Mouse (Mus musculus) kidney, postnatal 14 days (tissue): ENCODE data around the gene 4930519G04Rik.
A peak's percentile ranks its signal among the peaks of the same experiment; 100 is the strongest.
"Not testable (repeated sequence)": the region's sequence is repeated elsewhere in the genome, so short reads cannot be mapped to it uniquely, and the experiment has no call there.

Experiments
- DNase-seq: peaks from one replicate; pipeline ENCODE4 v3.0.0; 2022; ENCODE audit warnings: mixed read lengths

4930519G04Rik gene

DNA sequence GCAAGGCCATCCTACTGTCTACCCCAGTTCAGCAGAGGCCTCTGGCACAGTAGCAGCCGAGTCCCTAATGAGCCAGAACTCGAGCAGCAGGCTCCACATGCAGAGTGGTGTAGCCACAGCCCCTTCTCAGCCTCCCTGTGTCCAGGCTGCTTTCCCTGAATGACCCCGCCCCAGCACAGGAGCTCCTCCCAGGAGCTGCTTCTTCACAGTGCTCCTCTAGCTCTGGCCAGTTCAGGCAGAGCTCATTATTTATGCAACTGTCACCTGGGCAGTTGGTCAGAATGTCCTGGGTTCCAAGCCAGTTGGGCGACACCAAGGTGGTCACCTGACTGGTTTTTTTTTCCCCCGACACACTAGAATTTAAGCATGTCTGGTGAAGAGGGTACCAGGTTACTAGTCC lies at the start of gene 4930519G04Rik:
Gene 4930519G04Rik, plus strand, starts transcription at position 301 of the 400 bp plus-strand sequence.
- DNase-seq: not testable (repeated sequence)

DNA sequence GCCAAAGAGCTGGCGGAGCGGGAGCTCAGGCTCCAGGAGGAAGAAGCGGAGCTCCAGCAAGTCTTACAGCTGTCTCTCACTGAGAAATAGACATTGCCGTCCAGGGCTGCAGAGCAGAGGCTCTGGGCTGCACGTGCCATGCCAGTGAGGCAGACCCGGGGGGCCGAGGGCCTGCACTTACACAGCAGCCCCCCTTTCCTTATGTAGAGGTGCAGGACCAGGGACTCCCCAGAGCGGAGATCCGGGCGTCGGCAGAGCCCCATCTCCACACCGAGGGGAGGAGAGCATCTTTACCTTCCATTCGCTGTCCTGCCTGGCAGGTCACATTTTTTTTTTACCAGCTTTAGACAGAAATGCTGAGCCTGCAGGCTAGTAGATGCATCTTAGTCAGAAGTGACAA lies 49.1 kb upstream of the 4930519G04Rik start:
- DNase-seq: no peak

DNA sequence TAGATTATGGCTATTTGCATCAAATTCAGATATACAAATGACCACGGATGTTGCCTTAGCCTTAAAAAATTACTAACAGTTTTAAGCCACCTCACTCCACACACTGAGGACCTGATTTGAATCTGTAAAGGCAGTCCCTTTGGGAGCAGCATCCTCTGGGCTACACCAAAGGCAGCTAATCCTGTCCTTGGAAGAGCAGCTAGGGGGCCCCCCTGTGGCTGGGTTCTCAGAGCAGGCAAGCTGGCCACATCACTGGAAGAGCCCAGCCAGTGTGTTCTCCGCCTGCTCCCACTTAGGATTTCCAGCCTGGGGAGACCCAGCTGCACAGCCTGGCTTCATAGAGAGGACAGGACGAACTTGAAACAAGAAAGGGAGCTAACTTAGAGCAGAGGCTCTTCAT lies 48.5 kb upstream of the 4930519G04Rik start:
- DNase-seq: peak; percentile 57

DNA sequence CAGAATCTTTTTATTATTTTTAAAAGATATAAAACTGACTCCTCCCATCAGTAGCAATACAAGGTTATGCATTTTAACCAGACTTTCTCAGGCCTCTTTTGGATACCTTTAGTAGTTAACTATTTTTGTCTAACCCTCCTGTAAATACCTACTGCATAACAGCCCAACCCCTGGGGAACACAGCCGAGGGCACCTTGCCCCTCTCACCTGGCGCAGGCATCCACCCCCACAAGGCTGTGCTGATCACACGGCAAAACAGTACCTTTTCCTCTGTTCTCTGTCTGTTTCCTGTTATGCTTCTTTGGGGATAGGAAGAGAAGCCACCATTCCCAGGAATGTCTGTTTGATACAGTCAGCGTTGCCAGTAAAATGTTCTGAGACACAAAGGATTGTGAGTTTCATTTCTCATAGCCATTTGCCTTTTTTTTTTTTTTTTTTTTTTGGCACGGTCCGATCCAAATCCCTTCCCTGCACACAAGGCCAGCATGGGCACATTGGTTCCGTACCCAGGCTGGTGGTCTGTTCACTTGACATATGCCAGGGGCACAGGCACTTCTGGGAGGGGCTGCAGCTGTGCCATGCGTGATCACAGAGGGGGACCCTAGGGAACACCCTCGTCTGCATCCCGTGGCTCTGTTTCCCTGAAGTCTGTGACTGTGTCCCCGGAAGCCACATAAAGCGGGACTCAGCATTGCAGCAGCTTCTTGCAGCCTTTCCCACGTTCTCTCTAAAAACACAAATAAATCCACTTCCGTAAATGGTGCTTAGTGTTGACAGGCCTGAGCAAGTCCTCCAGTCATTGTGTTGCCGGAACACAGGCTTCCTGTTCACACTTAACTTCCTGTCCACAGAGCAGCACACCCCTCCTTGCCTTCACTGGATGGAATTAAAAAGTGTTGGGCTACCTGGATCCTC lies 47.8 kb upstream of the 4930519G04Rik start:
- DNase-seq: peak; percentile 41

DNA sequence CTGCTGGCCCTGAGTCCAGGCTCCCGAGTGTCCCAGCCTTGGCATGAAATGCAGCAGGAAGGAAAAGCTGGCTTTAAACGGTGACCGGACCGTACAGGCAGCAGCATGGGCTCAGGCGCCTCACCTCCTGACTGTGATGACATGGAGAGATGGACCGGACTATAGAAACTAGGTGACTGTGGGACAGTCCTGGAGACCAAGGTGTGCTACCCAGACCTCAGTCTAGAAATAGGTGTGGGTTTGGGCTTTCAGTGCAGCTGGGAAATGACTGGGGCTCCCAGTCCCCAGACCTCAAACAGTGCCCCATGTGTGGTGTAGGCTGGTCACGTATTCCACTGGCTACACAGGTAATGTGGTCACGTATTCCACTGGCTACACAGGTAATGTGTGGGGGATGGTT lies 46.8 kb upstream of the 4930519G04Rik start:
- no peak for DNase-seq

DNA sequence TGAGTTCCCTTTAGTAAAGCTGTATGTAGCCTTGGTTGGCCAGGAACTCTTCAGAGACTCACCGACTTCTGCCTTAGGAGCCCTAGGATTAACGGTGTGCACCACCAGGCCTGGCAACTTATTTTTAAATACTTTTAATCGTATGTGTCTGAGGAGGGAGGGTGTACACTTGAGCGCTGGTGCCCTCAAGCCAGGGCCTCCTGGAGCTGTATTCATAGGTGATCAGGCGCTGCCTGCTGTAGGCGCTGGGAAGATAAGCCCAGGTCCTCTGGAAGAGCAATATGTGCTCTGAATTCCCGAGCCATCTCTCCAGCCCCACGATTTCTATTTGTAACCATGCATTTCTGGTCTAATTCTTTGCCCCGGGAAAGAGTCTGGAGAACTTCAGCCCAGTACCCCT lies 46.4 kb upstream of the 4930519G04Rik start:
- DNase-seq: no peak

DNA sequence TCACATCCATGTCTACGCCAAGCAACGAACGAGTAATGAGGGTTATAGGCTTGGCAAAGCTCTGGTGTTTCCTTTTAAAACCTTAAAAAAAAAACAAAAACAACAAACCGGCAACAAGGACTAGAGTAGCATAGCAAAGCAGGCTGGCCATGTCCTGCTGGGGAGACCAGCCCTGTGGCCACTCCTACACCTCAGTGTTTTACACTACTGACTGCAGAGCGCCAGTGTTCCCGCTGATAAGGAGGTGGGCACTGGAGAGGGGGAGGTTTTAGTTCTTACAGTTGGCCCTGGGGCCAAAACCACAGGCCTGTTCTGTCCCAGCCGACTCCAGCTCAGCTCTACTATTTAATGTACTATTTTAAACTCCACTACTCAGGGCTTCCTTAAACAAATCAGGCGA lies 46.0 kb upstream of the 4930519G04Rik start:
- no peak for DNase-seq

DNA sequence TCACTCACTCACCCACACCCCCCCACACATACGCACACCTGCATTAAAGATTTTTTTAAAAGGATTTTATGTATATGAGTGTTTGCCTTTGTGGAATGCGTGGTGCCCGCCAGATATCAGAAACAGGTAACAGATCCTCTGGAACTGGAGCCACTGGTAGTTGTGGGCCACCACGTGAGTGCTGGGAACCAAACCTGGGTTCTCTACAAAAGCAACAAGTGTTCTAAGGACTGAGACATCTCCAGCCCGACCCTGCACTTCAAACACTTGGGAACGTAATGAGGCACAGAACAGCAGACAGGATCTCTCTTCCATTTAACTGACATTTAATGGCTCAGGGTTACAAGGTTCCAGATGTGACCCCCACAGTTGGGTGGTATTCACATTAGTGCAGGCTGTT lies 45.6 kb upstream of the 4930519G04Rik start:
- DNase-seq: no peak

DNA sequence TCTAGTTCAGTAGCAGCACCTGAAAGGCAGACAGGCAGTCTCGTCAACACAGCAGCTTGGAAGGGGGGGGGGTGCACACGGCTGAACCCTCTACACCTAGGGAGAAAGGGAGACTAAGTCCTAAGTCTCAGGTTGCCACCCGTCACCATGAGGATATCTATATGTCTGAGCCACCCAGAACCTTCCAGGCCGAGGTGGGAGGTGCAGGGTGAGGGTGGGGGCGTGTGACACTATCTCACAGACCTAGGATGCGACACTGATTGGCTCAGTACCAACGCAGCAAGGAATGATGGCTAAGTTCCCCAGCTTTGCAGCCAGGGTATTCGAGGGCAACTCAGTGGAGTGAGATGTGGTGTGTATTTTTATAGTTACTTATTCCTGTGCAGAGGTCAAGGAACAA lies 45.1 kb upstream of the 4930519G04Rik start:
- DNase-seq: no peak

DNA sequence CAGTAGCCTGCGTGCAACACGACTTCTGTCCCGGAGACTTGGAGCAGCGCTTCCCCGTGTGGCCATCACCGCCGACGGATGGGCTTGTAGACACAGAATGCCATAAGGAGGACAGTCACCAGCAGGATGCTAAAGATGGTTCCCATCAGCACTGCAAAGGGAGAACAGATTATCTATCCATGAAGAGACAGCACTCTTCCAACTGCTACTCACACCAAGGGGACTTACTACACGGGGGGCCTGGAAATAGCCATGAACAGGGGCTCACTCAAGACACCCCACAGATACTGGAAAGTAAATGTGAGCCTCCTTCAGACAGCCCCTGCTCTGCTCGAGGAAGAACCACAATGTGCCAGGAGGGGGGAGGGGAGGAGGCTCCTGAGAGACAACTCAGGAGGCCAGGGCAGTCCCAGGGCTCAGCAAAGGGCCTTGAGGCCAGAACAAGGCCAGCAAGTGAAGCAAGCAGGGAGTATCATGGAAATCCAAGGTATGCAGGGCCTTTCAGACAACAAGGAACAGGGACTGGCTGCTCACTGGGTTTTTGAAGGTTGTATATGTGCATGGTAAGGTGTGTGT lies 44.2 kb upstream of the 4930519G04Rik start:
- no peak for DNase-seq

DNA sequence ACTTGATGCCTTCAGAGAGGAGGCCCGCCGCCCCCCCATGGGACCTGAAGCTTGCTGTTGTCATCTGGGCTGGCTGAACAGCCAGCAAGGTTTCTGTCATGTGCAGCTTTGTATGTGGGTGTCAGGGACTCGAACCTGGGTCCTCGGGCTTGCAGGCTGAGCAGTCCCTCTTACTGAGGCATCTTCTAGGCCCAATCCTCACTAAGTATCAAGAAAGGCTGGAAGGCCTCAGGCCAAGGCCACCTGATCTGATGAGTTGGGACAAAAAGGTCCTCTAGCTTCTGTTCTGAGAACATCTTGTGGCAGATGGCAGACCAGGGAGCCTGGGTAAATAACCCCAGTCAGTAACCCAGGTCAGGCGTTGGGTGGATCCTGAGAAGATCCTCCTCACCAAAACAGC lies 43.6 kb upstream of the 4930519G04Rik start:
- DNase-seq: no peak

DNA sequence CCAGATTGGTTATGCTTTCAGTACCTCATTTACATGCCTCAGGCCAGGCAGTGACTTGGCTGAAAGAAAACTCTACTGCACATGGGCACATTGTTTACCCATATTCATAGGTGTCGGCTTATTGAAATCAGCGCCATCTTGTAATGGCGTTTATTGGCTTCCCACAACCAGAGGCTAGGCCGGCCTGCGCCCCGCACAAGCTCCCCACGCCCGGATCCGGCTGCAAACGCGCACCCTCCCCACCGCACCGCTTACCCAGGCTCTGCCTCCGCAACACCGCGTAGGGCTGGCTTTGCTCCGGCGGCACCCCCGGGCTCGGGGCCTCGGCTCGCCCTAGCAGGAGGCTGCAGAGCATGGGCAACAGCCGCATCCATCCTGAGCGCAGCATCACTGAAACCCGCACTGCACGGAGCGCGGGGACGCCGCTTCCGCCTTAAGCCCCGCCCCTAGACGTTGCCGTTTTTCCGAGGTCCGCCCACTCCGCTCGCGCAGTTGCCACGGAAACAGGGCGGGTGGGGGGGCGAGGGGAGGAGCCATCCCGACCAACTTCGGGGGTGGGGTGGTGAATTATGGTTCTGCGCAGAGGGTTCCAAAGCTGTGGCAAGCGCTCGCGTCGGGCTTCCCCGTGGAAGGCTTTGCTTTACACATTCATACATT lies 39.8 kb upstream of the 4930519G04Rik start:
- peak; percentile 91 for DNase-seq

DNA sequence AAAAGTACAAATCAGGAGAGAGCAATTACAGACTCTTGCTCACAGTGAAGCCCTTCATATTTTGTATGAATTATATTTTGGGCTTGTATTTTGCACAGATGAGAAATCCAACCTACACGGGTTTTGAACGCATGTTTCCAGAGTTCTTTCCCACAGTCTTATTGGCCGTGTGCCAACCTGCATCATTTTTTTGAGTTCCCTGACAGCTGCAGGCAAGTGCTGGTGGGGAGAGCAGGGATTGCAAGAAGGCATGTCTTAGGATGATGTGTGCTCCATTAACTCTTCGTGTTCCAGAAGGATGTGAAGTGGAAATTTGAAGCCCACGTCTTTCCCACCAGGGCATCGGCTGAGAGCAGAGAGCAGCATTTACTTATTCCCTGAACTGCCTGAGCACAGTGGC lies 36.9 kb upstream of the 4930519G04Rik start:
- no peak for DNase-seq

DNA sequence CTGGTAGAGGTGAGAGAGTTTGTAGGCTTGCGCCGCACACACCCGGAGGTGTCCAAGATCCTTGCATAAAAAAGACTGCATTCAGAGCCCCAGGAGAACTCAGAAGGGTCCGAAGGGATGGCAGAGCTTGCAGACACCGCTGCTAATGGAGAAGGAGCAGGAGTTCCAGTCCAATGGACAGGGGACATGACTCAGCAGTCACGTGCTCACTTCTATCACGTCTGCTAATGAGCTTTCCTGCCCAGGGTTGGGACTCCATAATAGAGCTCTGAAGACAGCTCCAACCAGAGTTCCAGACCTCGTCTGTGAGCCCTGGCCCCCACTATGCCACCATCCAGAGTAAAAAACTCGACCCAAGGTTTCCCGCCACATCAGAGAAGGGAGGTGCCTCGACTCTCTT lies 35.3 kb upstream of the 4930519G04Rik start:
- DNase-seq: no peak

DNA sequence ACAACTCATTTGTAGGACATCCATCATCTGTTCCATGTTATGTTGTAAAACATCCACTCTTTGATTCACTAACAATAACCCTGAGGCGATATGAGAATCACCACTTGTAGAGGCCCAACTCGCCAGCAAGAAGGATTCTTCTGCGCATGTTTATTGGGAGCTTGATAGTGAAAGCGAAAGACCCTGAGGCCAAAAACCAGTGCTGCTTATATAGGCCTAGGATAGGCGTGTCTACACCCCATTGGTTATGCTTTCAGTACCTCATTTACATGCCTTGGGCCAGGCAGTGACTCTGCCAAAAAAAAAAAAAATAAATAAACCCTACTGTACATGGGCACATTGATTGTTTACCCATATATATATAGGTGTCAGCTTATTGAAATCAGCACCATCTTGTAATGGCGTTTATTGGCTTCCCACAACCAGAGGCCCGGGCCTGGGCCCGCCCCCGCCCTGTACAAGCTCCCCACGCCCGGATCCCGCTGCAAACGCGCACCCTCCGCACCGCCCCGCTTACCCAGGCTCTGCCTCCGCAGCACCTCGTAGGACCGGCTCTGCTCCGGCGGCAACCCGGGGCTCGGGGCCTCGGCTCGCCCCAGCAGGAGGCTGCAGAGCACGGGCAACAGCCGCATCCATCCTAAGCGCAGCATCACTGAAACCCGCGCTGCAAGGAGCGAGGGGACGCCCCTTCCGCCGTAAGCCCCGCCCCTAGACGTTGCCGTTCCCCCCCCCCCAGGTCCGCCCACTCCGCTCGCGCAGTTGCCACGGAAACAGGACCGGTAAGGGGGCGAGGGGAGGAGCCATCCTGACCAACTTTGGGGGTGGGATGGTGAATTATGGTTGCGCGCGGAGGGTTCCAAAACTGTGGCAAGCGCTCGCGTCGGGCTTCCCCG lies 30.4 kb upstream of the 4930519G04Rik start, which contains the start of gene 1500011B03Rik:
Gene 1500011B03Rik, minus strand, starts transcription at position 673 of the 893 bp plus-strand sequence.
- DNase-seq: peak; percentile 80

DNA sequence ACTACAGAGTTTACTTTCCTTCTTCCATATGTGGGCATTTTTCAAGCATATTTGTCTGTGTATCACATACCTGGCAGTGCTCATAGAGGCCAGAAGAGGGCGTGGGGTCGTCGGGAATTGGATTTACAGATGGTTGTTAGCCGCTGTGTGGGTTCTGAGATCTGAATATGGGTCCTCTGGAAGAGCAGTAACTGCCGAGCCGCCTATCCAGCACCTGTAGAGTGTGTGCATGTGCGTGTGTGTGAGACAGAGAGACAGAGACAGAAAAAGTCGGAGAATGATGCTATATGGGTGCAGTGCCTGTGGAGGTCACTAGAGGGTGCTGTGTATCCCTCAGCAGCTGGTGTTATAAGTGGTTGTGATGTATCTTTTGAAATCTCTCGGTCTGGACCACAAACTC lies 29.3 kb upstream of the 4930519G04Rik start:
- DNase-seq: peak; percentile 58

DNA sequence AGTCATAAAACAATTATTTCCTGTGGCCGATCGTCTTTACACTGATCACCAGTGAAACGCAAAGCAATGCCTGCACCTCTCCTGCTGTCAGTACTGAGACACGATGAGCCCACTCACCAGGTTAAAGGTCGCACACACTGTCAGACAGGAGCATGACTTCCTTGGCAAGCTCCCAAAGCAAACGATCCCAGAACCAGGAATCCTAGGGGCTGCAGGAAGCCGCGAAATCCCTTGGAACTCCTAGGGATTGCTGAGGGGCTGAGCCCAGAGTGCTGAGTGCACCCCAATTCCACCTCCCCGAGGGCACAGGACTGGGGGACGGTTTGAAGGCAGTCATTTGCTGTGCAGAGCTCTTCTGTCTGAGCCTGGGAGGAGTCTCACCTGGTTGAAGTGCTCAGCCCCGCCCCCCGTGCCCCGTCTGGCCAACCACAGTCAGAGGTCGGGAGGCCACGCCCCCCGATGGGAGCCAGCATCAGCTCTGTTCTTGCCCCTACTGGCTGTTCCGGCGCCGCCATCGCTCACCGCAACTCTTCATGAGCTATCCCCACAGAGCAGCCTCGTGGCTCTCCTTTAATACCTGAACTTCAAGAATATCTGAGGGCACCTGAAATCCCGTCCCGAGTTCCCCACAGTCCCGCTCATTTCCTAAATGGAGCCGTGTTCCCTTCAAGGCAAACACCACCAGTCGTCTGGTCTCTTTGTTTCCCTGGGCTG lies 27.3 kb upstream of the 4930519G04Rik start:
- DNase-seq: peak; percentile 90

DNA sequence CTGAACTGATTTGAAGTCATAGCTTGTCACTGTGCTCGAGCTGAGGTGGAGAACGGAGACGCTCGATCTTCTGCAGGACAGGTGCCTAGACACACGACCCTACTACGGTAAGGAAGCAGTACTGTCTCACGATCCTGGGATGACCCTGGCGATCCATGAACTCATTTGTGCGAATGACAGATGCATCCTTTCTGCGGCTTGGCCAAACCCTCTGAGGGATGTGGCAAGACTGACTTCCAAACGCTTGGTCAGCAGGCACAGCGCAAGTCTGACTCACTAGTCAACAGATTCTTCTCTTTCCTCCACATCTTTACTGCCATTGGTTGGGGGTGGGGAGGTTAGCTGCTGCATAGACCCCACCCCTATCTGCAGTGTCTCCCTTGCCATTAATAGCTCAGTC lies 26.0 kb upstream of the 4930519G04Rik start:
- DNase-seq: no peak

DNA sequence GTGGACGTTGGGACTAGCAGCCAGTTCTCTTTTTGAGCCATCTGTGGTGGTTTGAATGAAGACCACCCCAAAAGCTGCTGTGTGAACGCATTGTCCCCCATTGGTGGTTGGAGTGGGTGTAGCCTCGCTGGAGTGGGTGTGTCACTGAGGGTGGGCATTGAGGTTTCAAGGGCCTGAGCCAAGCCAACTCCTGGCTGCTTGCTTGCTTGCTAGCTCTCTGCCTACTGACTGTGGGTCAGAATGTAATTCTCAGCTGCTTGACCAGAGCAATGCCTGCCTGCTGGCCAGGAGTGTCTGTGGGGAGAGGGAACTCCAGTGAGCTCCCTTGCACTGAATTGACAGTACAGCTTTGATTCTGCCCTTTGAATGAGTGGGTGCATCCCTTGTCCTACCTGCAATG lies 23.7 kb upstream of the 4930519G04Rik start:
- DNase-seq: no peak

DNA sequence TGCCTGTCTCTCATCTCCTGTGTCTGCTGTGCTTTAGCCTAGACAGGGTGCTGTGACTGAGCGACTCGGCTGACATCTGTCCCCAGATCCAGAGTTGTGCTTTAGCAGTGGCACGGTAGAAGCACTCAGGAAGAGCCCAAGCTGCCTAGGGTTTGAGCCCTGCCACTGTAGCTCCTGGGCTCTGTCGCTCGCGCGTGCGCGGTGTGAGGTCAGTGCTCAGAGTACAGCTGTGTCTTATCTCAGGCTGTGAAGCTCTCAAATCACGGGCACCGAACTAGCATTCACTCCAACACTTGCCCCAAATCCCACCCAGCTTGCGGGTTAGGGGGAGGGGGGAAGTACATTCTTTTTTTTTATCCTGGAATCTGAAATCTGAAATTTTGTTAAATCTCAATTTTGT lies 16.6 kb upstream of the 4930519G04Rik start:
- DNase-seq: no peak

DNA sequence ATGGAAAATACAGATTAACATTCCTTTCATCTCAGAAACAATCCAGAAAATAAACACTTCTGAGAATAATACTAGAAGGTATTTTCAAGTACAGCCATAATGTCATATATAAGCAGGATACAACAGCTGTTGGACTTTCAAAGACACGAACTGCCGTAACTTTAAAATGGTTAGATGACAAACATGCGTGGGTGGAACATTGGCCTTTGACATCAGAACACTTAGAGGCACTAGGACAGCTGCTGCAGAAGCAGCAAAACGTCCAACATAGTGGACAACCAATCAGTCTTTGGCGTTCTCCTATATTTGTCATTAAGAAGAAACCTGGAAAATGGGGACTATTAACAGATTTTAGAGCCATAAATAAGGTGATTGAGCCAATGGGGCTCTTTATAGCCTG lies 13.0 kb upstream of the 4930519G04Rik start:
- not testable (repeated sequence) for DNase-seq

DNA sequence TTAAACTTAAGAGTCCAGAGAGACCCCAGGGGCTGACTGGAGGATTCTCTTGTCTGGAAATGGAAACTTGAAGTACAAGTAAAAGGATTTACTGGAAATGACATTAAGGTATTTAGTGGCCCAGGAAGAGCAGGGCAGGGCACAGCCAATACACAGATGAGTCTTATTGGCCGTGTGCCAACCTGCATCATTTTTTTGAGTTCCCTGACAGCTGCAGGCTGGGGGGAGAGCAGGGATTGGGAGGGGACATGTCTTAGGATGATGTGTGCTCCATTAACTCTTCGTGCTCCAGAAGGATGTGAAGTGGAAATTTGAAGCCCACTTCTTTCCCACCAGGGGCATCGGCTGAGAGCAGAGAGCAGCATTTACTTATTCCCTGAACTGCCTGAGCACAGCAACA lies 11.3 kb upstream of the 4930519G04Rik start:
- not testable (repeated sequence) for DNase-seq
